Mouse (Mus musculus): ENCODE data around the gene Ube2g1.

DNA sequence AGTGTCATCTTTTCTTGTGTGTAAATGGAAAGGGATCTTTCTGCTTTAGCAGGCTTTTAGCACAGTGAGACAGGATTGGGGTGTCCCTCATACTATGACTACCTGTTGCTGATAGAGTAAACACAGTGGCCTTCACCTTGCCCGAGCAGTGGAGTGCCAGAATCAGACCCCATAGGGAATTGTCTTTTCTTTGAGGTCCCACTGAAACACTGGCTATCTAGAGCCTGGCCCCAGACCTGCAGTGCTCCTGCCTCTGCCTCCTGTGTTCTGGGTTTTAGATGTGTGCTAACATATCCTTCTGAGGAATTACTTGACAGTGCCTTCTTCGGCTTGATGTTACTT lies 128.4 kb downstream of the Ube2g1 start:
- TF ChIP-seq CTCF (IDR thresholded peaks at IDR 0.05) = no peak
- TF ChIP-seq EP300 (IDR thresholded peaks at IDR 0.05; ENCODE audit: insufficient read depth, low read depth, low read length) = no peak

Measured in heart, adult 2 months (tissue).